Mouse (Mus musculus): ENCODE data around the gene Dyrk1b. TPM values are rescaled to one million over a fixed set of nuclear protein-coding genes. Genes with fewer than 3 reads are reported as not detected.
"Not testable (repeated sequence)": the region's sequence is repeated elsewhere in the genome, so short reads cannot be mapped to it uniquely, and the experiment has no call there.

Gene Dyrk1b
- polyA plus RNA-seq, 1 experiment from 2014 or later: 15.7 TPM

GRCm38 (mm10) chr7:28226836-28227235 lies 47.6 kb downstream of the Dyrk1b start:
- not testable (repeated sequence) for H3K9me3 ChIP-seq (replicated peaks); H3K4me2 ChIP-seq; H3K4me3 ChIP-seq (replicated peaks); ATAC-seq (replicated peaks; ENCODE audit: low FRiP score); H3K4me1 ChIP-seq; H3K9ac ChIP-seq; H3K27me3 ChIP-seq; H3K36me3 ChIP-seq; H3K27ac ChIP-seq
- 84% methylated on average over 4 of the region's 4 CpGs for WGBS

- not testable (repeated sequence) for H3K4me2 ChIP-seq; H3K9ac ChIP-seq; H3K4me3 ChIP-seq (replicated peaks); H3K4me1 ChIP-seq; H3K36me3 ChIP-seq; H3K27ac ChIP-seq; ATAC-seq (replicated peaks; ENCODE audit: low FRiP score); H3K27me3 ChIP-seq; H3K9me3 ChIP-seq (replicated peaks)
- 93% methylated on average over 4 of the region's 4 CpGs for WGBS
Observed at GRCm38 (mm10) chr7:28227421-28227820, 48.2 kb downstream of the Dyrk1b start.

Other genes with a start within 250 kb of the Dyrk1b start
- gene Zfp780b, start 200.3 kb upstream of the Dyrk1b start, polyA plus RNA-seq (2015; fragmentation: Nextera tagmentation; extraction: Ambion mirVana): 21.5 and 23.0 TPM in 2 replicates
- gene Zfp850, start 165.4 kb upstream of the Dyrk1b start, polyA plus RNA-seq (2015; fragmentation: Nextera tagmentation; extraction: Ambion mirVana): 5.1 and 5.5 TPM in 2 replicates
- gene Psmc4, start 129.4 kb upstream of the Dyrk1b start, polyA plus RNA-seq (2015; fragmentation: Nextera tagmentation; extraction: Ambion mirVana): 299 and 310 TPM in 2 replicates
- 0.58 and 3.3 TPM in 2 replicates for gene Fcgbp, start 108.2 kb upstream of the Dyrk1b start, polyA plus RNA-seq (2015; fragmentation: Nextera tagmentation; extraction: Ambion mirVana)
- gene 9530053A07Rik, start 50.0 kb upstream of the Dyrk1b start, polyA plus RNA-seq (2015; fragmentation: Nextera tagmentation; extraction: Ambion mirVana): 0.03 TPM in 1 of 2 replicates, not detected in the other
- gene Fbl, start 9.8 kb upstream of the Dyrk1b start, polyA plus RNA-seq (2015; fragmentation: Nextera tagmentation; extraction: Ambion mirVana): 147 and 154 TPM in 2 replicates
- gene Eid2, start 88.4 kb downstream of the Dyrk1b start, polyA plus RNA-seq (2015; fragmentation: Nextera tagmentation; extraction: Ambion mirVana): 1.8 and 2.1 TPM in 2 replicates
- gene Eid2b, start 98.3 kb downstream of the Dyrk1b start, polyA plus RNA-seq (2015; fragmentation: Nextera tagmentation; extraction: Ambion mirVana): 11.4 and 11.6 TPM in 2 replicates
- 0.42 and 0.57 TPM in 2 replicates for gene Selenov, start 111.7 kb downstream of the Dyrk1b start, polyA plus RNA-seq (2015; fragmentation: Nextera tagmentation; extraction: Ambion mirVana)
- gene Dll3, start 122.8 kb downstream of the Dyrk1b start, polyA plus RNA-seq (2015; fragmentation: Nextera tagmentation; extraction: Ambion mirVana): 0.52 and 0.63 TPM in 2 replicates
- 154 and 160 TPM in 2 replicates for gene Timm50, start 132.6 kb downstream of the Dyrk1b start, polyA plus RNA-seq (2015; fragmentation: Nextera tagmentation; extraction: Ambion mirVana)
- 91.0 and 104 TPM in 2 replicates for gene Supt5, start 159.3 kb downstream of the Dyrk1b start, polyA plus RNA-seq (2015; fragmentation: Nextera tagmentation; extraction: Ambion mirVana)
- gene Rps16, start 171.2 kb downstream of the Dyrk1b start, polyA plus RNA-seq (2015; fragmentation: Nextera tagmentation; extraction: Ambion mirVana): 995 and 1,159 TPM in 2 replicates
- 69.9 and 84.6 TPM in 2 replicates for gene Plekhg2, start 193.1 kb downstream of the Dyrk1b start, polyA plus RNA-seq (2015; fragmentation: Nextera tagmentation; extraction: Ambion mirVana)
- 16.2 TPM in 2 replicates for gene Zfp36, start 200.8 kb downstream of the Dyrk1b start, polyA plus RNA-seq (2015; fragmentation: Nextera tagmentation; extraction: Ambion mirVana)
- 52.6 and 57.7 TPM in 2 replicates for gene Med29, start 213.2 kb downstream of the Dyrk1b start, polyA plus RNA-seq (2015; fragmentation: Nextera tagmentation; extraction: Ambion mirVana)
- 86.8 and 100 TPM in 2 replicates for gene Paf1, start 213.5 kb downstream of the Dyrk1b start, polyA plus RNA-seq (2015; fragmentation: Nextera tagmentation; extraction: Ambion mirVana)